In the genomic region with DNA sequence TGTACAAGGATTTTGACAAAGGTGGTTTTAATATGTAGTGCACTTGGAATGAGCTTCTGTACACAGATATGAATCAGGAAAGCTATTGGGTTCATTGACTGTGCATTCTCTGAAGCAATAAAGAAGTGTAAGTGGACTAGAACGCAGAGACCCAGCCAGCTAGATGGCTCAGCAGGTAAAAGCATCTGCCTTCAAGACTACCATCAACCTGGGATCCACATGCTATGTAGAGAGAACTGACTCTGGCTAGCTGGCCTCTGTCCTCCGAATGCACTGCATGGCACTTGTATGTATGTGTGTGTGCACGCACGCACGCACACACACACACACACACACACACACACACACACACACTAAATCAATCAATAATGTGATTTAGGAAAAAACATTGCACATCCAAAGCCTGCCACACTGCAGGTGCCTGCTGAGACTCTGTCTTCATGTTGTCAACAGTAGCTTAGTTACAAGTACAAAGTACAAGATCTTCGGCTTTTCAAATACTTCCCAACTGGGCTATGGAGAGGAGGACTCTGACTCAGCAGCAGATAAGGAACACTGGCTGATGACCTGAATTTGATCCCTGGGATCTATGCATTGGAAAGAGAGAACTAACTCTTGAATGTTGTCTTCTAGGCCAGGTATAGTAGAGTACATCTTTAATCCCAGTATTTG, we compare ENCODE assay signal across 14 mouse cellular contexts. TPM values are rescaled to one million over a fixed set of nuclear protein-coding genes. Genes with fewer than 3 reads are reported as not detected.
DNase-seq lines count a peak whose midpoint lies in the region; ATAC-seq and TF ChIP-seq lines count a peak whose summit lies in the region.
"Had no signal": no experiment of that assay in that cellular context is flagged by ENCODE, and none has a peak within 500 bp of the region (broad histone marks: within the 10 kb centered on the region; RNA-seq: fewer than 3 reads in every experiment).

No protein-coding gene starts in this region.

- H3K4me2 ChIP-seq in embryonic facial prominence, embryonic 14.5 days (ENCODE audit: low read depth, low read length): no peak overlapping the region
- H3K4me2 ChIP-seq in heart, embryonic 12.5 days: no peak overlapping the region
- H3K4me2 ChIP-seq: midbrain, embryonic 12.5 days had no signal

- H3K36me3 ChIP-seq in kidney, adult 2 months (ENCODE audit: control insufficient read depth, insufficient read depth, low read length): no peaks in the 10 kb centered on the region
- H3K36me3 ChIP-seq in embryonic facial prominence, embryonic 14.5 days (ENCODE audit: control insufficient read depth, insufficient read depth, low read length): no peaks in the 10 kb centered on the region
- H3K36me3 ChIP-seq in small intestine, adult 2 months (ENCODE audit: control insufficient read depth, insufficient read depth, low read length): no peaks in the 10 kb centered on the region
- H3K36me3 ChIP-seq in heart, embryonic 12.5 days: no peaks in the 10 kb centered on the region
- H3K36me3 ChIP-seq: G1E; midbrain, embryonic 12.5 days had no signal

- H3K4me1 ChIP-seq in kidney, adult 2 months (ENCODE audit: control insufficient read depth, insufficient read depth, low read length): peaks cover 9% of the 10 kb centered on the region; the same call in 1 of the 2 replicates
- H3K4me1 ChIP-seq in embryonic facial prominence, embryonic 14.5 days (ENCODE audit: control insufficient read depth, insufficient read depth, low read length): peaks cover 19% of the 10 kb centered on the region
- H3K4me1 ChIP-seq in small intestine, adult 2 months (ENCODE audit: control insufficient read depth, insufficient read depth, insufficient read length, low read length): peaks cover 15% of the 10 kb centered on the region; the same call in 1 of the 2 replicates
- peaks cover 56% of the 10 kb centered on the region for H3K4me1 ChIP-seq in heart, embryonic 12.5 days (replicated peaks)

- H3K4me3 ChIP-seq in kidney, adult 2 months (ENCODE audit: insufficient read depth, low read depth, low read length): no peak overlapping the region
- no peak overlapping the region for H3K4me3 ChIP-seq in embryonic facial prominence, embryonic 14.5 days (ENCODE audit: low read depth, low read length)
- H3K4me3 ChIP-seq in small intestine, adult 2 months (ENCODE audit: low read depth, low read length): no peak overlapping the region
- no peak overlapping the region for H3K4me3 ChIP-seq in heart, embryonic 12.5 days
- H3K4me3 ChIP-seq: midbrain, embryonic 12.5 days had no signal

- TF ChIP-seq CTCF in kidney, adult 2 months (conservative IDR thresholded peaks at IDR 0.05; ENCODE audit: insufficient read depth, insufficient read length, low read depth, low read length): no peak
- no peak for TF ChIP-seq CTCF in small intestine, adult 2 months (IDR thresholded peaks at IDR 0.05; ENCODE audit: extremely low read depth, insufficient read length, insufficient replicate concordance, low read depth, low read length)

- H3K9me3 ChIP-seq in embryonic facial prominence, embryonic 14.5 days (ENCODE audit: control insufficient read depth, low read length): no peaks in the 10 kb centered on the region
- no peaks in the 10 kb centered on the region for H3K9me3 ChIP-seq in heart, embryonic 12.5 days (replicated peaks)
- H3K9me3 ChIP-seq: G1E; midbrain, embryonic 12.5 days had no signal

- TF ChIP-seq POLR2A in kidney, adult 2 months (IDR thresholded peaks at IDR 0.05; ENCODE audit: low read depth, low read length): no peak
- no peak for TF ChIP-seq POLR2A in small intestine, adult 2 months (IDR thresholded peaks at IDR 0.05; ENCODE audit: low read depth, low read length)

- DNase-seq in kidney, adult 2 months: peak; percentile 37
- no peak for DNase-seq in kidney, postnatal 14 days
- no peak for DNase-seq in embryonic facial prominence, embryonic 14.5 days (ENCODE audit: low spot score)
- DNase-seq in kidney, postnatal 36 days: peak; percentile 6 to 27
- DNase-seq in right cerebral cortex, postnatal 14 days: no peak
- DNase-seq: adrenal gland, postnatal 36 days; cerebellum, postnatal 14 days; lung, postnatal 36 days; right cerebral cortex, postnatal 25 days; thymus, postnatal 14 days had no signal

- H3K27ac ChIP-seq in kidney, adult 2 months (ENCODE audit: insufficient read depth, low read depth, low read length): no peak overlapping the region
- H3K27ac ChIP-seq in embryonic facial prominence, embryonic 14.5 days (replicated peaks; ENCODE audit: low read depth, low read length): peak overlapping the region; percentile 69; the same call in 1 of the 2 replicates
- H3K27ac ChIP-seq in small intestine, adult 2 months (ENCODE audit: insufficient read depth, low read depth, low read length): peak overlapping the region; percentile 73
- H3K27ac ChIP-seq in heart, embryonic 12.5 days (ENCODE audit: poor library complexity, severe bottlenecking): no peak overlapping the region
- H3K27ac ChIP-seq: midbrain, embryonic 12.5 days had no signal

- no peak for ATAC-seq in embryonic facial prominence, embryonic 14.5 days (ENCODE audit: low read depth)
- ATAC-seq in heart, embryonic 12.5 days (ENCODE audit: insufficient number of reproducible peaks, low FRiP score): no peak

- 78% methylated on average over 6 of the region's 6 CpGs for WGBS in kidney, adult 2 months
- WGBS in embryonic facial prominence, embryonic 14.5 days: 88% methylated on average over 6 of the region's 6 CpGs
- WGBS in small intestine, adult 2 months: 36% methylated on average over 6 of the region's 6 CpGs
- 73% methylated on average over 6 of the region's 6 CpGs for WGBS in heart, embryonic 12.5 days

- H3K9ac ChIP-seq in embryonic facial prominence, embryonic 14.5 days (ENCODE audit: low read depth, low read length): no peak overlapping the region
- no peak overlapping the region for H3K9ac ChIP-seq in heart, embryonic 12.5 days
- H3K9ac ChIP-seq: midbrain, embryonic 12.5 days had no signal

- no peaks in the 10 kb centered on the region for H3K27me3 ChIP-seq in kidney, adult 2 months (replicated peaks; ENCODE audit: control insufficient read depth, insufficient read depth, low read length)
- H3K27me3 ChIP-seq in embryonic facial prominence, embryonic 14.5 days (replicated peaks; ENCODE audit: control insufficient read depth, insufficient read depth, low read length): no peaks in the 10 kb centered on the region
- no peaks in the 10 kb centered on the region for H3K27me3 ChIP-seq in small intestine, adult 2 months (ENCODE audit: control insufficient read depth, insufficient read depth, low read length)
- H3K27me3 ChIP-seq in heart, embryonic 12.5 days (replicated peaks): no peaks in the 10 kb centered on the region
- H3K27me3 ChIP-seq: midbrain, embryonic 12.5 days had no signal

RNA-seq across cellular contexts. Expression of a gene that starts 57.1 kb away (rescaled TPM):
- polyA plus RNA-seq in kidney, adult 2 months (2012; rRNA removed): 35.0 and 36.7 TPM in 2 replicates
- polyA plus RNA-seq in embryonic facial prominence, embryonic 14.5 days (2014; fragmentation: Nextera tagmentation; extraction: Ambion mirVana): 56.0 and 59.2 TPM in 2 replicates
- 2.5 and 3.9 TPM in 2 replicates for polyA plus RNA-seq in small intestine, adult 2 months (2012; rRNA removed)
- 35.7 and 40.1 TPM in 2 replicates for polyA plus RNA-seq in heart, embryonic 12.5 days (2016; fragmentation: Nextera tagmentation; extraction: Ambion mirVana)

Comparison
In these comparisons a context has a peak if more than half of its experiments do, and no peak if none do; other contexts are left out.
1. DNase-seq: peak in kidney, adult 2 months (single experiment) and kidney, postnatal 36 days (2 of 2); none in kidney, postnatal 14 days (single experiment), embryonic facial prominence, embryonic 14.5 days (single experiment) and right cerebral cortex, postnatal 14 days (single experiment).
2. H3K27ac ChIP-seq: peak in embryonic facial prominence, embryonic 14.5 days (single experiment) and small intestine, adult 2 months (single experiment); none in kidney, adult 2 months (single experiment) and heart, embryonic 12.5 days (single experiment).